Mouse (Mus musculus) stomach, postnatal 0 days (tissue): ENCODE measurements at regions not wholly inside any gene's neighbourhood (a gene's known extent, or its start where the extent isn't known, plus 50 kb on each side); places are given as distances from the start of the nearest gene placed in this dataset.

Source experiments
- CTCF ChIP-seq: IDR thresholded peaks from 2 replicates; pipeline ENCODE4 v1.5.1; 2016; ENCODE audit warnings: antibody characterized with exemption, low read depth, mild to moderate bottlenecking, moderate library complexity
- EP300 ChIP-seq: optimal IDR thresholded peaks from 2 replicates; pipeline ENCODE3; 2016; ENCODE audit warnings: antibody characterized with exemption

DNA sequence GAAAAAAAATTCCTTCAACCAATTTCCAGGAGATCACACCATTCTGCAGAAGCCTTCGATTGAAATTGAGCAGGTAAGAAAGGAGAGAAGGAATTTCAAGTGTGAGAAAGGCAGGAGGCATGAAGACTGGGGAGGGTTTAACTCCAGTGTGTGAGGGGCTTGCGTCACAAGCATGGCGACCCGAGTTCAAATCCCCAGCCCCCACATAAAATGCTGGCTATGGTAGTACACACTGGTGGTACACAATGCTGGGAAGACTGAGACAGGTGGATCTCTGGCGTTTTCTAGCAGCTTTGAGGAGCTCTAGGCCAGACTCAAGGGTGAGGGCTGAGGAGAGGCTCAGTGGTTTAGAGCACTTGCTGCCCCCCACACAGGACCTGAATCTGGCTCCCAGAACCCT lies 214.0 kb upstream of the Castor2 start:
- TF ChIP-seq CTCF = no peak
- TF ChIP-seq EP300 = no peak
